Mouse (Mus musculus) heart, embryonic 15.5 days (tissue): ENCODE measurements around the gene Rhob. TPM values are rescaled to one million over a fixed set of nuclear protein-coding genes. Genes with fewer than 3 reads are reported as not detected.

ENCODE experiments used
- ATAC-seq: fragments of 200-750 bp; cut with Nextera tagmentation; replicated peaks from 2 replicates; pipeline ENCODE4 v1.8.0; 2017; ENCODE audit warnings: low read depth, moderate TSS enrichment; ENCODE audit not compliant: insufficient number of reproducible peaks, insufficient read depth, low FRiP score
- H3K27ac ChIP-seq: fragments of 300-500 bp; sonication (generic); 2 replicates; pipeline ENCODE4 v1.5.1; 2015; ENCODE audit warnings: mild to moderate bottlenecking, inconsistent platforms
- H3K27me3 ChIP-seq: fragments of 300-500 bp; sonication (generic); 2 replicates; pipeline ENCODE4 v1.6.1; 2015; ENCODE audit warnings: inconsistent platforms
- H3K36me3 ChIP-seq: fragments of 300-500 bp; sonication (generic); 2 replicates; pipeline ENCODE4 v1.6.1; 2015; ENCODE audit warnings: mild to moderate bottlenecking, inconsistent platforms
- H3K4me1 ChIP-seq: fragments of 300-500 bp; sonication (generic); replicated peaks from 2 replicates; pipeline ENCODE4 v1.6.1; 2015; ENCODE audit warnings: inconsistent platforms
- H3K4me2 ChIP-seq: fragments of 300-500 bp; sonication (generic); 2 replicates; pipeline ENCODE4 v1.6.1; 2015; ENCODE audit warnings: inconsistent platforms, mild to moderate bottlenecking, moderate library complexity
- H3K4me3 ChIP-seq: fragments of 300-500 bp; sonication (generic); 2 replicates; pipeline ENCODE4 v1.5.1; 2015; ENCODE audit warnings: mild to moderate bottlenecking, inconsistent platforms
- H3K9ac ChIP-seq: fragments of 300-500 bp; sonication (generic); 2 replicates; pipeline ENCODE4 v1.6.1; 2015; ENCODE audit warnings: mild to moderate bottlenecking, inconsistent platforms
- H3K9me3 ChIP-seq: fragments of 300-500 bp; sonication (generic); replicated peaks from 2 replicates; pipeline ENCODE4 v1.6.1; 2016; ENCODE audit warnings: inconsistent platforms
- WGBS: fragments of 180-500 bp; shearing (Covaris S2); methylation state at CpG from one replicate; pipeline ENCODE4 v1.1.7; 2015; ENCODE audit warnings: mixed read lengths; 5-methylcytosine and 5-hydroxymethylcytosine counted together
- polyA plus RNA-seq: library from polyadenylated mRNA; unstranded; fragments of >200 nt; fragmentation: Nextera tagmentation; extraction: Ambion mirVana; gene quantifications from 2 replicates; pipeline ENCODE4 v1.2.1, GENCODE M21; 2015

Rhob gene
- polyA plus RNA-seq, 1 experiment from 2014 or later: 35.4 TPM

DNA sequence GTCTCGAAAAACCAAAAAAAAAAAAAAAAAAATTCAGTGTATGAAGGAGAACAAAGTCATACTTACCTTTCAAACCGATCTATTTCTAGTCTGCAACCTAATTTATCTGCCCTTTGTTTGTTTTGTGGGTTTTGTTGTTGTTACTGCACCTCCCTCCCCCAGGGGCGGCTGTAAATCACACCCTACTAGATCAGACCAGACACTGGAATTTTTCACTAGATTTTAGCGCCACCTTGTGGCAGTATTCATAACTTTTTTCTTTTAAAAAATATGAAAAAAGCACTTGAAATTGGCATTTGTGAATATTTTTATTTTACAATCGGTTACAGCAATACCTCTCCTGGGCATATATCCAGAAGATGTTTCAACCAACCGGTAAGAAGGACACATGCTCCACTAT, 2.7 kb upstream of the Rhob start:
- peaks cover 16% of the 10 kb centered on the region for H3K4me1 ChIP-seq
- H3K27ac ChIP-seq: no peak overlapping the region
- no peak overlapping the region for H3K4me2 ChIP-seq
- no peaks in the 10 kb centered on the region for H3K36me3 ChIP-seq
- no peaks in the 10 kb centered on the region for H3K27me3 ChIP-seq
- H3K9ac ChIP-seq: no peak overlapping the region
- 14% methylated on average over 6 of the region's 6 CpGs for WGBS
- no peak overlapping the region for H3K4me3 ChIP-seq
- ATAC-seq: no peak
- no peaks in the 10 kb centered on the region for H3K9me3 ChIP-seq

DNA sequence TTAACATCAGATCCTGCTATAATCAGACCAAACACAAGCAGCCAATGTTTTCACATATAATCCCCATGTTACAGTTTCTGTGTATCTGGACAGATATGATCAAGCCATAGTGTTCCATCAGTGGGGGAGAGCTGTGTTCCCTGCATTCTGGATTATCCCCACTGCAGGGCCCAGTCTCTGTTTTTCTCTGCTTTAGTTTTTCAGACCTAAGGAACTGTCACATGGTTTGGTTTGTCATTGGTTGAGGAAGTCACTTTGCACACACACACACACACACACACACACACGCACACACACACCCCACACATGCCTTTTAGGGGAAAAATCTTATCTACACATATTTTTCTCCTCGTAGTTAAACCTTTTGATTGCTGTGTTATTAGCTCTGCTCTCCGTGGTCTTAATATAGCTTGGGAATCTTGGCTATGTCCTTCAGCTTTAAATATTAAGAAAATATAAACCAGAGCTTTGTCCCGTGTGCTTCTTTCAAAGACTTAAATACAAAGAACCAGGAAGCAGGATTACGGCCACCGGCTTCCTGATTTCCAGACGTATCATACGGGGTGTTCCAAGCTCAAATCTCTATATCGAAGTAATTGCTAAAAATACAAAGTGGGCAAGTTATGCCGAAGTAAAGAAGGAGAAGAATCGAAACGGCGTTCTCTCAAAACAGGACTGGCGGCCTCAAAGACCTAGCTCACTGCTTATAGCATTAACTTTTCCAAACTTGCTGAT, 1.9 kb upstream of the Rhob start:
- no peak overlapping the region for H3K4me2 ChIP-seq
- no peaks in the 10 kb centered on the region for H3K36me3 ChIP-seq
- ATAC-seq: no peak
- 0 out of 2 replicates have a peak overlapping the region, but pooled peaks have one; percentile 0 for H3K27ac ChIP-seq
- H3K4me1 ChIP-seq: peaks cover 24% of the 10 kb centered on the region
- no peak overlapping the region for H3K9ac ChIP-seq
- H3K9me3 ChIP-seq: no peaks in the 10 kb centered on the region
- H3K27me3 ChIP-seq: no peaks in the 10 kb centered on the region
- no peak overlapping the region for H3K4me3 ChIP-seq
- 64% methylated on average over 14 of the region's 14 CpGs for WGBS

DNA sequence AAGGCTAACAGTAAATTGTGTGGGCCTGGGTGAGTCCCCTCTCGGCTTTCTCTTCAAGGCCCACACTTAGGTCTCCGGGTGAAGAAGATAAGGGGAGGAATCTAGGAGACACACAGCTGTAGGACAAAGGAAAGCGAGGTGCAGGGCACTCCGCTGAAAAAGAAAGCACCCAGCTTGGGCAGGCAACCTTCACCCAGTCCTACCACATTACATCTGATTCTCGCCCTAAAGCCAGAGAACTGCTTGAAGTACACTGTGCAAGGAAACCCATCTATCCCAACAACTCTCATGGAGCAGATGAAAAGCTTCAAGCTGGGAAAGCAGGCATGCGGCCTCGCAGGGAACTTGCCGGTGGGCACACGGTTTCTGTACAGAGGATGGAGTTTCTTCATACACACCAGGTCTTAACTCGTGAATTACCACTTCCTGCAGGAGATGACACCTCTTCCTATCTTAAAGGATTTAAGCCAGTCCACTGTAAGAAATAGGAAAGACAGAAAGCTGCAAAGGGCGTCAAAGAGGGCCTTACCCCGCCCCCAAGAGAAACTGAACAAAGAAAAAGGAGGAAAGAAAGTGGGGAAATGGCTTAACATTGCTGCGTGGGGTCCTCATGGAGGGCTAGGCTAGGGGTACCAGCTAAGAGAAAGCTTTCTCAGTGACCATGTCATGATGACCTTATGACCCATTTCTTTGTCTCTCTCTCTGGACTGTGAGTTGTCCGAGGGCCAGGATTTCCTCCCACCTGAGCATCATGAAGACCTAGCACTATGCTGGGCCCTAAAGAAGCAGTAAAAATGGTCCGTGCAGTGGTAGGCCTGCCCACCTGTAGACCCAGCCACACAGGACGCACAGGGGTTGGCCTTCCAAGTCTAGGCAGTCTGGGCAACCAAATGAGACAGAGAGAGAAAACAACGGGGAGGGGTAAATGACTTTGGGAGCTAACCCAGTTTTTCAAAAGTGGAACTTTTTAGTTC, 1.1 kb upstream of the Rhob start:
- Histone ChIP-seq H3K4me1 (peaks cover 32% of the 10 kb centered on the region), H3K9me3 (no peaks in the 10 kb centered on the region), H3K27me3 (no peaks in the 10 kb centered on the region), H3K27ac (peak overlapping the region; percentile 100), H3K4me2 (peak overlapping the region; percentile 75), H3K9ac (peak overlapping the region; percentile 70), H3K36me3 (no peaks in the 10 kb centered on the region), H3K4me3 (peak overlapping the region; percentile 94)
- 45% methylated on average over 17 of the region's 17 CpGs for WGBS
- ATAC-seq: no peak

DNA sequence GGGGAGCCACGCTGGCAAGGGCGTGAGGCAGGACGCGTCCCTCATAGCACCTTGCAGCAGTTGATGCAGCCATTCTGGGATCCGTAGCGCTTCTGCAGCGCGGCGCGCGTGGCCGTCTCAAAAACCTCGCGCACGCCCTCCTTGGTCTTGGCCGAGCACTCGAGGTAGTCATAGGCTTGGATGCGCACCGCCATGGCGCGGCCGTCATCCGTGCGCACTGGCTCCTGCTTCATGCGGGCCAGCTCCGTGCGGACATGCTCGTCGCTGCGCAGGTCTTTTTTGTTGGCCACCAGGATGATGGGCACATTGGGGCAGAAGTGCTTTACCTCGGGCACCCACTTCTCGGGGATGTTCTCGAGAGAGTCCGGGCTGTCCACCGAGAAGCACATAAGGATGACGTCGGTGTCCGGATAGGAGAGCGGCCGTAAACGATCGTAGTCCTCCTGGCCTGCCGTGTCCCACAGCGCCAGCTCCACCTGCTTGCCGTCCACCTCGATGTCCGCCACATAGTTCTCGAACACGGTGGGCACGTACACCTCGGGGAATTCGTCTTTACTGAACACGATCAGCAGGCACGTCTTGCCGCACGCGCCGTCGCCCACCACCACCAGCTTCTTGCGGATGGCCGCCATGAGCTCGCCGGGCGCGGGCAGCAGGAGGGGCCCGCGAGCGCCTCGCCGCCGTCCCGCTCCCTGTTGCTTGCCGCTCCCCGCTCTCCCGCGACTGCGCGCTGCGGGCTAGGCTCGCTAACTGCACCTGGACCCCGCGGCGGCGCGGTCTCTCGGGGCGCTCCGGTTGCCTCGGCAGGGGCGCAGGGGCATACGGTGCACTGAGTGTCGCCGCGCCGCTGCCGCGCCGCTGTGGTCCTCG, 573 bp downstream of the Rhob start:
- ATAC-seq: peak; percentile 29
- peak overlapping the region; percentile 94 for H3K4me3 ChIP-seq
- WGBS: under 1% methylated on average over 89 of the region's 99 CpGs
- H3K9ac ChIP-seq: peak overlapping the region; percentile 99
- peak overlapping the region; percentile 75 for H3K4me2 ChIP-seq
- H3K36me3 ChIP-seq: no peaks in the 10 kb centered on the region
- H3K27me3 ChIP-seq: no peaks in the 10 kb centered on the region
- peaks cover 35% of the 10 kb centered on the region for H3K4me1 ChIP-seq
- no peaks in the 10 kb centered on the region for H3K9me3 ChIP-seq
- peak overlapping the region; percentile 100 for H3K27ac ChIP-seq

DNA sequence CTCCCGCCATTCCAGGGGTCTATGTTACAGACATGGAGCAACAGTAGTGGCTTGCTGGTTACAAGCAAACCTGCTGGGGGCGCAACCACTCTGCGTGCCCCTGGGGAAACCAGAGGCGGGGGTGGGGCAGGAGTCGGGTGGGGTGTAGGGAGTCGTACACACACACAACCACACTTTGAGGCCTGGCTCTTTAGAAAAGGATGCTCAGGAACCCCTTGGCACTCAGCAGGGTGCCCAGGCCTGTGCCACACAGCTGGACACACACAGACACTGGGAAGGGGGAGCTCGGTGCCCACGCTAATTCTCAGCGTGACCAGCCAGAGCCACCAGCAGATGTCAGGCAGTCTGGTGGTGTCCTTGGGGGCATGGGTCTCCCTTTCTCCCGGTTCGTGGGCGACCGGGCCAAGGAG, 1.2 kb downstream of the Rhob start:
- Histone ChIP-seq H3K4me3 (peak overlapping the region; percentile 94), H3K9ac (peak overlapping the region; percentile 99), H3K27me3 (no peaks in the 10 kb centered on the region), H3K4me2 (peak overlapping the region; percentile 75), H3K4me1 (peaks cover 35% of the 10 kb centered on the region), H3K9me3 (no peaks in the 10 kb centered on the region), H3K27ac (peak overlapping the region; percentile 100), H3K36me3 (no peaks in the 10 kb centered on the region)
- WGBS: 1% methylated on average over 13 of the region's 13 CpGs
- no peak for ATAC-seq

DNA sequence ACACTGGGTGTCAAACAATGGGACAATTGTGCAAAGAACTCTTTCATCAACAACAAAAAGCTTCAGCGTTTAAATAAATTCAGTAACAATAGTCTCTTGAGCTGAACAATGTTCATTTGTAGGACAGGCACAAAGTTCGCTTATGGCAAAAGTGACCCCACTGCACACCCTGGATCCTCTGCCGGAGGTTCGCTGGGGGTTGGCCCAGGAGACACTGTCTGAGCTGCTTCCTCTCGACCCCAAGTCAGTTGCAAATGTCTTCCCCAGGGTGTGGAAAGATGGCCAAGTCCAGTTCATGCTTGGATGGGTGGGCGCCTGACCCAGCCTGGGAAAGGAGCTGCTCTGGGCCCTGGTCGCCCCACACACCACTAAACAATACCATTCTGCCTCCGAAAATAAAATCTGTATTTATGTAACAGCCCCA, 1.6 kb downstream of the Rhob start:
- H3K4me1 ChIP-seq: peaks cover 35% of the 10 kb centered on the region
- H3K4me2 ChIP-seq: peak overlapping the region; percentile 75
- H3K9ac ChIP-seq: peak overlapping the region; percentile 99
- WGBS: 14% methylated on average over 8 of the region's 8 CpGs
- no peaks in the 10 kb centered on the region for H3K36me3 ChIP-seq
- ATAC-seq: no peak
- peak overlapping the region; percentile 94 for H3K4me3 ChIP-seq
- H3K9me3 ChIP-seq: no peaks in the 10 kb centered on the region
- no peaks in the 10 kb centered on the region for H3K27me3 ChIP-seq
- peak overlapping the region; percentile 100 for H3K27ac ChIP-seq

DNA sequence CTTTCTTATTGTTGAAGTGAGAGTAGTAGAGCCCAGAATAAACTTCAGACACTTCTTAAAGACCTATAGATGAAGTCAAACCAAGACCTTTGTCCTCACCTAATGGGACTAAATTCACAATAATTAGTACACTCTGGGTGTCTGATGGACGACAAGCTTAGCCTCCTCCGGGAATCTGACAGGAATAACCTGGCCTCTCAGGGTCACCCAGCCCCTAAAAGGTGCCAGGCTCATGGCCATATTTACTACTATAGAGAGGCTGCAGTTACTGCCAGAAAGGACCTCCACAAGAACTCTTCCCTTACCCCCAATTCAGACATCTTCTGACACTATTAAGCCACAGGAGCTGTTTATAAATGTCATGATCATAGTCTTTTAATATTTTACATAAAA, 2.5 kb downstream of the Rhob start:
- Histone ChIP-seq H3K4me1 (peaks cover 35% of the 10 kb centered on the region), H3K27me3 (no peaks in the 10 kb centered on the region), H3K4me2 (peak overlapping the region; percentile 75), H3K9ac (no peak overlapping the region; the same call in 1 of the 2 replicates), H3K4me3 (peak overlapping the region; percentile 94), H3K36me3 (no peaks in the 10 kb centered on the region), H3K27ac (peak overlapping the region; percentile 65), H3K9me3 (no peaks in the 10 kb centered on the region)
- WGBS: 25% methylated on average over 2 of the region's 2 CpGs
- ATAC-seq: no peak

DNA sequence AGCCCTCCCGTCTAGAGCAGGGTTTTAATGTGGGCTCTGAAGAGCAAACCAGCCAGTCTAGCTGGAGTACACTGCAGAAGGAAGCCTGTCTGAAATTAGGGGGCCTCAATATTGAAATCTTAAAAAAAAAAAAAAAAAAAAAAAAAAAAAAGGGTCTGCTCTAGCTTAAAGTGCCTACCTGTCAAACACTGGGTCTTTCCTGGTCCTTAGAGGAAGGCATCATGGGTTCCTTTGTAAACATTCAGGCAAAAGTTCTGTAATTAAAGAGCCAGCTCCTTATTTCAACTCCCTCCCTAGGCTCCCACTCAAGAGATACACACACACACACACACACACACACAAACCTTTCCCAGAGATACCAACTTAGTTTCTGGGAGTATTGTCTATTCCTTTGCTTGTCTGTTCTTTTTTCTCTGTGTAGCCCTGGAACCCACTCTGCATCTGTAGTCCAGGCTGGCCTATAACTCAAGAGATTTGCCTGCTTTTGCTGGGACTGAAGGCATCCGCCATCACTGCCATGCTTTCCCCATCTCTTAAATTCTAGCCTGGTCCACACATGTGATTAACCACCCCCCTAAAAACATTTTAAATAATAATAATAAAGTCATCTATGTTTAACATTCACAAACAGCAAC, 3.0 kb downstream of the Rhob start:
- ATAC-seq: no peak
- peak overlapping the region; percentile 75 for H3K4me2 ChIP-seq
- no peaks in the 10 kb centered on the region for H3K27me3 ChIP-seq
- H3K4me3 ChIP-seq: peak overlapping the region; percentile 94
- no peaks in the 10 kb centered on the region for H3K9me3 ChIP-seq
- peak overlapping the region; percentile 65 for H3K27ac ChIP-seq
- no peaks in the 10 kb centered on the region for H3K36me3 ChIP-seq
- 33% methylated on average over 2 of the region's 2 CpGs for WGBS
- peak overlapping the region; percentile 0; the same call in 1 of the 2 replicates for H3K9ac ChIP-seq
- peaks cover 33% of the 10 kb centered on the region for H3K4me1 ChIP-seq

DNA sequence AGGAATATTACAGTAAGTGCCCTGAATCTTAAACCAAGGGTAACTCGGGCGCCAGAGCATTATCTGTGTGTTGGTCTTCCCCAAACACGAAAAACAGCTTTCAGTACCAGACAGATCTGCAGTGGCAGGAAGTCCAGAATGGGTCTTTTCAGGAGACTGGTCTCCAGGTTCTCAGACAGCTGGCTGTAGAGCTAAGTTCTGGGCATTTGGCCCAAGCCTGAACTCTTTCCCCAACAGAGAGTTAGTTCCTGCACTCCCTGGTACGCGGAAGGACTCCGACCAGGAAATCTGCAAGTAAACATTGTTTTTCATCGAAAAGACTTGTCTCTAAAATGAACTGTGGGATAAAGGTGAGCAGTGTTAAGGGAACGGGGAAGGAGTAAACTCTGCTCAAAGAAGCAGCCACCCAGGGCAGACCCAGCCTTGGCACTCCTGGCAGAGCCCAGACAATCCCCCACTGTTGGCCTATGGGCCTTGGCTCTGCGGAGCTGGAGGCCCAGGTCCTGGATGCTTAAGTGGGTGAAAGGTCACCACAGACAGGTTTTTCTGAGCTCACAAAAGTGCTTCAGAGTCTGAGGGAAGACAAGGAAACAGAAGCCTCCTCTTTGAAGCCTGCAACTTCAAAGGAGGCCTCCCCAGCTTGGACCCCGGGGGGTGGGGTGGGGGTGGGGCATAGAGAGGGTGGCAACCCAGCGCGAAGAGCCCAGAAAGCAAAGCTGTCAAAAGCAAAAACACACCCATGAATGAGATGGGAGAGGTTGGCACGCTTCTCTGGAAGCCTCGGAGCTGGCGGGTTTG, 3.7 kb downstream of the Rhob start:
- Histone ChIP-seq H3K4me2 (peak overlapping the region; percentile 75), H3K27ac (peak overlapping the region; percentile 65), H3K27me3 (no peaks in the 10 kb centered on the region), H3K9ac (peak overlapping the region; percentile 0; the same call in 1 of the 2 replicates), H3K4me3 (peak overlapping the region; percentile 94; the same call in 1 of the 2 replicates), H3K4me1 (peaks cover 26% of the 10 kb centered on the region), H3K9me3 (no peaks in the 10 kb centered on the region), H3K36me3 (no peaks in the 10 kb centered on the region)
- ATAC-seq: no peak
- 24% methylated on average over 15 of the region's 15 CpGs for WGBS

DNA sequence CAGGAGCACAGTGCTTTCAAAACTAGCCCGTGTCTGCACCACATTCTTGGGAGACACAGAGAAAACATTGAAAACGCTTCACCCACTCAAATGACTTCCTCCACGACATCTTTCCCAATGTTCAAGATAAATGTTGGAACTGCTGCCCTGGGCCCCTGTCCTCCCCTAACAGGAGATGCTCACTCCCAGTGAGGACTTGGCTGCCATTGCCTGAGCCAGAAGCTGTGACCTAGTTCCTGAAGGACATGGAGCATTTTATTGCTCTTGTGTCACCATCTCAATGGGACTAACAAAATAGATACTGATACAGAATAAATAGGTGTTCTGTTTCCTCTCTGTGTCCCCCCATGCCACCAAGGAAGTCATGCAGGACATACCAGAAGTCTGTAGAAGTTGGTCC, 5.1 kb downstream of the Rhob start:
- no peak for ATAC-seq
- WGBS: 53% methylated on average over 3 of the region's 3 CpGs
- Histone ChIP-seq H3K36me3 (no peaks in the 10 kb centered on the region), H3K9ac (no peak overlapping the region), H3K9me3 (no peaks in the 10 kb centered on the region), H3K4me1 (peaks cover 19% of the 10 kb centered on the region), H3K4me3 (no peak overlapping the region), H3K27me3 (no peaks in the 10 kb centered on the region), H3K4me2 (no peak overlapping the region), H3K27ac (no peak overlapping the region)
